Mouse (Mus musculus) B cell, adult 2 months (primary cell): ENCODE measurements around the gene Prtg.

ENCODE experiments used
- DNase-seq, 2 experiments: peaks; one replicate each; pipeline ENCODE4 v3.0.0; 2022

The Prtg gene

GRCm38 (mm10) chr9:72806731-72807419 is at the start of gene Prtg:
TSS of gene Prtg (plus strand) at chr9:72806874.
- no peak for DNase-seq

GRCm38 (mm10) chr9:72757143-72757542 is 49.5 kb upstream of the Prtg start:
- DNase-seq, result no peak

- DNase-seq, result no peak
Measured at GRCm38 (mm10) chr9:72758705-72759131, 48.0 kb upstream of the Prtg start.

GRCm38 (mm10) chr9:72763050-72763718 is 43.5 kb upstream of the Prtg start:
- no peak for DNase-seq

DNA sequence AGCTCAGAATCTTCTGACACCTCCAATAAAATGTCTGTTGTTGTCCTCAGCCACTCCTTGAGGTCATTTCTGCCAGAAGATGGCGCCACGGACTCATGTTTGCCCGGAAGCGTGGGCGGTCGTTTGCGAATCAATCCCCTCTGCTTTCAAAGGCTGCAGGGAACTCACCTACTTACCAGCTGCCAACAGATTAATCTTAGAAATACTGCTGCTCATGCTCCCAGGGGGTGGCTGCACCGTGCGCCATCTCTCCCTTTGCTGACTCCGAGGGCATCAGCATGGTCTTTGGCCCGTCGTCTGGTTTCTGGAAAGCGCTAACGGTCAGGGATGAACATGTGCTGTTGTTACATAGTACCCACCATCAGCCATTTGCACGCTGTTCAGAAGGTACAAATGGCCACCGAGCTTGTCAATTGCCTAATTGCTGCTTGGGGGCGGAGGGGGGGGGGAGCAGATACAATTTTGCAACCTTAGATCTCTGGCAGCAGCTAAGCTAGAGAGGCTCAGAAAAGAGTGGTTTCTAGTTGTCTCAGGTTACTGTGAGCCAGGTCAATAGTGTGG is 39.8 kb upstream of the Prtg start:
- DNase-seq, result peak; percentile 93 to 94

- DNase-seq, result no peak
Measured at GRCm38 (mm10) chr9:72775022-72775421, 31.7 kb upstream of the Prtg start.

DNA sequence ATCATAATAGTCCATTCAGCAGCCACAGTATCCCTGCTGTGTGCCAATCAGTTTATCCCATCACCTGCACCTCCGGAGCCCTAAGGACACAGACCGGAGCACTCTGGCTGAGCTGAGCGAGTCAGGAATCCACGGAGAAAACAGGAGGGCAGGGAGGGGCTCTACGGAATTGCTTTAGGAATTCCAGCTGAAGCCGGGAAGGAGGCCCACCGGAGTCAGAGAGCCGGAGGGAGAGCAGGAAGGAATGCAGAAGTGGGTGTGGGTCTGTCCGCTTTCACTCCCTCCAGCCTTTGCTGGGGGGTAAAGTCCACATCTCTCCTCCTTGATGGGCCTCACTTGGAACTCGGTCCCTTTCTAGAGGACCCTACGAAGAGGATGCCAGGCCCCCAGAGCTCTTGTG is 27.7 kb upstream of the Prtg start:
- no peak for DNase-seq

GRCm38 (mm10) chr9:72779733-72780132 is 26.9 kb upstream of the Prtg start:
- no peak for DNase-seq

DNA sequence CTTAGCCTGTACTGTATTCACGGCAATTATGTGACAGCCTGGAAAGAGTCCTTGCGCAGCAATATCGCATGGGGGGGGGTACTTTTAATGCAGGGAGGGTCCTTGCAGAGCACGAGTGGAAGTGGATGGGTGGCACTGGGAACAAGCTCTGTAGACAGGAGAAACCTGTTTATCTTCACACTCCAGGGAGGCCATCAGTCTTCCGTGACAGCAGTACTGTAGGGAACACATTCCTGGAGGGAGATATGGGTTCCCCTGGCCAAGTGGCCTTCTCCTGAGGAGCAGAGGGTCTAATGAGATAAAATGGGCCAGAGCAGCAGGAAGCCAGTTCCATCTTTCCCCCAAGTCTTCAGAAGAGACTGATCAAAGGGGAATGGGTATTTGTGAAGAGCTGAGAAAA is 26.0 kb upstream of the Prtg start:
- no peak for DNase-seq

GRCm38 (mm10) chr9:72781466-72781865 is 25.2 kb upstream of the Prtg start:
- DNase-seq, result no peak

GRCm38 (mm10) chr9:72782121-72782520 is 24.6 kb upstream of the Prtg start:
- no peak for DNase-seq

DNA sequence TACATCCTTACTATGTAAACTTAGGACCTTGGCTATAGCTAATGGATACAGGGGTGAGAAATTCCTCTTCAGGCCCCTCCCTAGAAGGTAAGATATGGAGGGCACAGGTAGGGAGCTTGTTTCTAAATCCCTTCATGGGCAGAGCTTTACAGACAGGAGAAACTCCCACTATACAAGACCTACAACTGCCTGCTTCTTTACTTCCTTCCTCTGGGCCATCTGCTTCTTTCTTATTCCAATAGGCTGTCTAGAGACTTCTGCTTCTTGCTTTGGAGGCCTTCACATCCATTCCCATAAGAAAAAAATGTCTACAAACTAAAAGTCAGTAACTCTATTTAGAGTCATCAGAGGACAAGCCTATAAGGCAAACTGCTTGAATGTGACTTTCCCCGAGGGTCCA is 18.9 kb upstream of the Prtg start:
- DNase-seq, result no peak

DNA sequence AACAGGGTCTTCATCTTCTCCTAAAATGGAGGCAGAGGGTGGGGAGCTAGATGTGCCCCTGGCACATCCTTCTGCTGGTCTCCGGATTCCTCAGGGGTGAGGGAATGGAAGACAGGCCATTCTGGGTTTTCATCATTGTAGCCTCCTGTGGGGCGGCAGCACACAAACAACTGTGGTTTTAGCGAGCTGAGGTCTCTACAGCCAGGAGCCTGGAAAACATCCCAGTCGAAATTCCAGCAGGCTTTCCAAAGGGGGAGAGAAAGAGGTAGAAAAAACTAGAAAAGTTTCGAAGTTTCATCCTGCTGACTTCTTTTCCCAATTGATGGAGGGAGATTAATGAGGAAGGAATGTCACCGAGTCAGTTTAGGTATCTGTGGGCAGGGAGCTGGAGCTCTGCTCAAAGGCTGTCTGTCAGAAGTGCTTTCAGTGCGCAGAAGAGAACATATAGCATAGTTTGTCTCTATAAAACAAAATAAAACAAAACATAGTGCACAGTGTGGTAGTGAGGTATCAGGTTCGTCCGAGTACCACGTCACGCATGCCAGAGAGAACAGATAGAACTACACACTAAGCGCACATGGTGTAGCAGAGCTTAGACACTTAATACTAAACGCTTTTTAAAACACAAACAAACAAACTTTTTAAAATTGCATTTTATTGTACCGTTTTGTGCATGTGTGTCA is 16.0 kb upstream of the Prtg start:
- no peak for DNase-seq

DNA sequence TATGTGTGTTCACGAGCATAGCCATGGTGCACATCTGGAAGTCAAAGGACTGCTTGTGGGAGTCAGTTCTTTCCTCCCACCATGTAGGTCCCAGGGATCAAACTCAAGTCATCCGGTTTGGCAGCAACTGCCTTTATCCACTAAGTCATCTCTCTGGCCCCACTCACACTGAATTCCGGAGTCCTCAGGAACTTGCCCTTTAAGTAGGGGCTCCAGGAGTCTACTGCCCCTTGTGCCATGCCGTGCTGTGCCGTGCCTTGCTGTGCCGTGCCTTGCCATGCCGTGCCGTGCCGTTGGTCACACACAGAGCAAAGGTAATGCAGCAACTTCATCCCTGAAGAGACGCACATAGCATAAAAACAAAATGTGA is 15.5 kb upstream of the Prtg start:
- DNase-seq, result no peak

- DNase-seq, result peak in 1 of 2 experiments; percentile 36
Measured at GRCm38 (mm10) chr9:72791681-72792080, 15.0 kb upstream of the Prtg start.

DNA sequence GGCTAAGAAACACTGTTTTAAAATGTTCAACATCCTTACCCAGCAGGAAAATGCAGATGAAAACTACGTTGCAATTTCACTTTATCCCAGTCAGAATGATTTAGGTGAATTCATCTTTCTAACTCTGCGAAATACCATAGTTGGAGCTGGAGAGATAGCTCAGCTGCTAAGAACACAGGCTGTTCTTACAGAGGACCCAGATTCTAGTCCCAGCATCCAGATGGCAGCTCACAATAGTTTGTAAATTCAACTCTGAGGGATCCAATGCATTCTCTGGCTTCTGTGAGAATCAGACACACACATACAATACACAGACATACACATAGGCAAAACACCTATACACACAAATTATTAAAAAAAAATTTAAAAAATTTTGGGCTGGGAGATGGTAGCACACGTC is 11.4 kb upstream of the Prtg start:
- no peak for DNase-seq

- no peak for DNase-seq
Measured at GRCm38 (mm10) chr9:72797136-72797621, 9.5 kb upstream of the Prtg start.

DNA sequence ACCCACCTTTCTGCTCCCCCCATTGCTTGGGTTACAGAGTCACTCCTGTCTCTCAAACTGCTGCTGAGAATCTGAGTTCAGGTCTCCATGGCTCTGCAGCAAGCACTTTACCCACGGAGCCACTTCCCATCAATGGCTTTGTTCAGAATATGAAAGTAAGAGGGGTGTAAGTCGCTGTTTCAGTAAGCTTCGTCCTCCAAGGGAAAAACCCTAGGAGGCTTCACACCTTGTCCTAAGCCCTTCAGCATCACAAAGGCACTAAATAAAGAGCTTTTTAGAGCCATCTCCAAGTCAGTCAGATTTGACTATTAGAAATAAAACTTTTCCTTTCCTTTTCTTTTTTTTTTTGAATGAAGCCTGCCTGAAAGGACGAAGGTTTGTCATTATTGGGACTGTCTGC is 3.4 kb upstream of the Prtg start:
- DNase-seq, result no peak

GRCm38 (mm10) chr9:72806146-72806545 is 528 bp upstream of the Prtg start:
- DNase-seq, result no peak

DNA sequence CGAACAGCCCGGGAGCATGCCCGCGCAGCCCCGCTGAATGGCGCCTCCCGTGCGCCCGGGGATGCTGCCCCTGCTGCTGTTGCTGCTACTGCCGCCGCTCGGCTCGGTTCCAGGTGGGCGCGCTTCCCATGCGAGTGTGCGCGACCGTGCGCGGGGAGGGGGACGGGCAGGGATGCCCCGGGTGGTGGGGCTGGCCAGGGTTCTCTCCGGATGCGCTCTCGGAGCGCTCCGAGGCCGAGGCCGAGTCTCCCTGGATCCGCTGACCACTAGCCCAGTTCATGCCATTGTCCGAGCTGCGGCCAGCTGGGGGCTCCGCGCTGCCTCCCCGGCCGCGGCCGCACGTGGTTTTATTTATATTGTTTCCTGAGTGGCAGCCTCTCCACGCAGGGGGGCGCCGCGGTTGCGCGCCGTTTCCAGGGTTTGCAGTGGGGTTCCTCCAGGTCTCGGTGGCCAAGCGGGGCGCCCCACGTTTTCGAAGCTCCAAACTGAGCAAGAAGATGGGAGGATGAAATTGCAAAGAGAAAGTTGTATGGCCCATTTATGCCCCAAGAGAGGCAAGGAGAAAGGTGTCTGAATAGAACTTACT is 839 bp downstream of the Prtg start:
- DNase-seq, result peak; percentile 44 to 49

DNA sequence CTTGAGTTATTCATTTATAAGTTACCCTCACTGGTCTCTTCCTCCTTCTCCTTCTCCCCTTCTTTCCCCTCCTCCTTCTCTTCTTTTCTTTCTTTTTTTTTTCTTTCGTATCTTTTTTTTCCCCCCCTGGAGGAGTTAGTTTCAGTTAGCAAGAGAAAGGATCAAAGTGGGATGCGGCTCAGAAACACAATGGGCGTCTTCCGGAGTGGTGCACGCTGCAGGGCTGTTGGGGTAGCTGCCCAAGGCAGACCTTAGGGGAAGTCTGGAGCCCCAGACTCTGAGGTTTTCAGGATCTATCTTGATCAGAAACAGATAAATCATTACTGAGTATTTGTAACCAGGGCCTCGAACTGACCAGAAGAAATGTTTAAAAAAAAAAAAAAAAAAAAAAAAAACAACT is 1.5 kb downstream of the Prtg start:
- DNase-seq, result no peak

GRCm38 (mm10) chr9:72808586-72808985 is 1.9 kb downstream of the Prtg start:
- no peak for DNase-seq

GRCm38 (mm10) chr9:72809077-72809476 is 2.4 kb downstream of the Prtg start:
- no peak for DNase-seq
